Comparison of ENCODE assay signal across 13 mouse cellular contexts in genomic region chr13:120048608-120049007, GRCm38 (mm10). TPM values are rescaled to one million over a fixed set of nuclear protein-coding genes. Genes with fewer than 3 reads are reported as not detected.
"Had no signal": no experiment of that assay in that cellular context is flagged by ENCODE, and none has a peak within 500 bp of the region (broad histone marks: within the 10 kb centered on the region; RNA-seq: fewer than 3 reads in every experiment).

No protein-coding gene starts in this region.

RNA-seq across cellular contexts. Expression of gene Gm21188, which starts 3.4 kb away (rescaled TPM):
- polyA plus RNA-seq: neural tube, embryonic 14.5 days; neural tube, embryonic 15.5 days; stomach, embryonic 14.5 days; stomach, postnatal 0 days had no signal

RNA-seq across cellular contexts. Expression of gene Gm36079, which starts 21.8 kb away (rescaled TPM):
- polyA plus RNA-seq: neural tube, embryonic 13.5 days; neural tube, embryonic 14.5 days; neural tube, embryonic 15.5 days; small intestine, adult 2 months; spleen, adult 2 months; stomach, embryonic 14.5 days; stomach, embryonic 15.5 days; stomach, embryonic 16.5 days; stomach, postnatal 0 days; testis, adult 2 months; thymus, adult 2 months; thymus, postnatal 0 days; urinary bladder, adult 2 months had no signal
